Mouse (Mus musculus): ENCODE measurements around the gene Astn2.

- TF ChIP-seq MAX (IDR thresholded peaks at IDR 0.05; ENCODE audit: low read depth) (no peak), POLR2A (IDR thresholded peaks at IDR 0.05; ENCODE audit: insufficient read length, low read depth) (no peak), USF1 (IDR thresholded peaks at IDR 0.05; ENCODE audit: low read depth) (no peak), MYOG (IDR thresholded peaks at IDR 0.05; ENCODE audit: control insufficient read depth in 1 of 3, insufficient read depth in 1 of 3, insufficient read length in 2 of 3, low read depth in 2 of 3) (no peak), POLR2AphosphoS2 (IDR thresholded peaks at IDR 0.05; ENCODE audit: insufficient read length, low read depth) (no peak), TCF12 (IDR thresholded peaks at IDR 0.05; ENCODE audit: insufficient read depth, poor library complexity, severe bottlenecking) (no peak), REST (IDR thresholded peaks at IDR 0.05; ENCODE audit: insufficient read depth, insufficient read length) (no peak), CEBPB (IDR thresholded peaks at IDR 0.05; ENCODE audit: insufficient read depth, poor library complexity, severe bottlenecking) (no peak), E2F4 (IDR thresholded peaks at IDR 0.05; ENCODE audit: insufficient read depth) (no peak), MYOD1 (IDR thresholded peaks at IDR 0.05; ENCODE audit: control insufficient read depth in 1 of 3, insufficient read length in 2 of 3, low read depth in 2 of 3) (no peak)
Measured at GRCm38 (mm10) chr4:66175887-66176533, 228.4 kb downstream of the Astn2 start.

All from myocyte (in vitro differentiated cells).